Comparison of ENCODE assay signal across 14 mouse cellular contexts in the genomic region with DNA sequence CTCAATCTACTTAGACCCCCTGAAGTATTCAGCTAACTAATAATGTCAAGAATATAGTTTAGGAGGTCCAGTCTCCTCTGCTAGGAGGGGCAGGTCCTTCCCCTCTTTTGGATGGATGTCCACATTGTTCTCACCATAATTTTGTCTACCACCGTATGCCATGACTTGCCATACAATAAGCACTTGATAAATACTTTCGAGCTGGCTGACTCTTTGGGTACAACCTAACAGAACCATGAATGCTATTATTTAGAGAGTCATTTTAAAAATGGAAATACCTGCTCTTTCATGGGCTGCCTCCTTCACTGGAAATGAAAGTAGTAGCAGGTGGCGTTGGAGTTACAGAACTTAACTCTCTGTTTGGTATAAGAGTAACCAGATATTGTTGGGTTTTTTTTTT.
"Had no signal": no experiment of that assay in that cellular context is flagged by ENCODE, and none has a peak within 500 bp of the region (broad histone marks: within the 10 kb centered on the region; RNA-seq: fewer than 3 reads in every experiment).

No protein-coding gene starts in this region.

- H3K36me3 ChIP-seq: midbrain, embryonic 10.5 days; midbrain, embryonic 12.5 days; neural tube, embryonic 12.5 days; stomach, embryonic 15.5 days had no signal

- H3K9ac ChIP-seq: lung, embryonic 14.5 days; midbrain, embryonic 12.5 days; neural tube, embryonic 12.5 days; stomach, embryonic 15.5 days had no signal

- DNase-seq: lung, adult 18-20 months; lung, embryonic 14.5 days; lung, postnatal 10 days; lung, postnatal 4 days; midbrain, embryonic 14.5 days; right cerebral cortex, postnatal 14 days; thymus, adult 18-20 months; thymus, postnatal 14 days; thymus, postnatal 36 days had no signal

- H3K27me3 ChIP-seq: neural tube, embryonic 12.5 days; stomach, embryonic 15.5 days had no signal

- H3K9me3 ChIP-seq: midbrain, embryonic 10.5 days; midbrain, embryonic 12.5 days; neural tube, embryonic 12.5 days; stomach, embryonic 15.5 days had no signal

- ATAC-seq: midbrain, embryonic 16.5 days had no signal

- H3K4me3 ChIP-seq: midbrain, embryonic 10.5 days; midbrain, embryonic 12.5 days; neural tube, embryonic 12.5 days; stomach, embryonic 15.5 days had no signal

- H3K27ac ChIP-seq: midbrain, embryonic 10.5 days; midbrain, embryonic 12.5 days; neural tube, embryonic 12.5 days; stomach, embryonic 15.5 days had no signal

- H3K4me2 ChIP-seq: lung, embryonic 14.5 days; midbrain, embryonic 12.5 days; neural tube, embryonic 12.5 days; stomach, embryonic 15.5 days had no signal

- H3K4me1 ChIP-seq: midbrain, embryonic 12.5 days; neural tube, embryonic 12.5 days had no signal
